Mouse (Mus musculus) spleen, postnatal 10 days (tissue): ENCODE measurements at regions not wholly inside any gene's neighbourhood (a gene's known extent, or its start where the extent isn't known, plus 50 kb on each side); places are given as distances from the start of the nearest gene placed in this dataset.

ENCODE experiments used
- DNase-seq, 2 experiments: peaks; one replicate each; pipeline ENCODE4 v3.0.0; 2021 to 2022; ENCODE audit warnings: low spot score in 2 of 2

DNA sequence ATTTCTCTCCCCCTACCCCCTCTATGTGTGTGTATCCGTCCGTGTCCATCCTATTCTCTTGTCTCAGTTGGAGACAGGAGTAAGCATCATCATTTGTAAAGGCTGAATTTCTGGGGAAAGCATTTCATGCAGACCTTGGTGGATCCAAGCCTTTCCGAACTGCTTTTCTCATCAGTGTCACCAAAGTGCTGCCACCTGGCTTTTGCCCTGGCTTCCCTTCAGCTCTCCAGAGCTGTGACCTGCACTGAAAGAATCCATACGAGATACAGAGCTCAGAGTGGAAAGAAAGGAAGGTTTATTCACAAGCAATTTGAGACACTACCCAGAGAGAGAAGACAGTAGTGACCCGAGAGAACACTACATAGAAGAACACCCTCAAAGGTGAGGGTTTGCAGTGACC is 248.1 kb downstream of the Cxcl12 start:
- DNase-seq: no peak

DNA sequence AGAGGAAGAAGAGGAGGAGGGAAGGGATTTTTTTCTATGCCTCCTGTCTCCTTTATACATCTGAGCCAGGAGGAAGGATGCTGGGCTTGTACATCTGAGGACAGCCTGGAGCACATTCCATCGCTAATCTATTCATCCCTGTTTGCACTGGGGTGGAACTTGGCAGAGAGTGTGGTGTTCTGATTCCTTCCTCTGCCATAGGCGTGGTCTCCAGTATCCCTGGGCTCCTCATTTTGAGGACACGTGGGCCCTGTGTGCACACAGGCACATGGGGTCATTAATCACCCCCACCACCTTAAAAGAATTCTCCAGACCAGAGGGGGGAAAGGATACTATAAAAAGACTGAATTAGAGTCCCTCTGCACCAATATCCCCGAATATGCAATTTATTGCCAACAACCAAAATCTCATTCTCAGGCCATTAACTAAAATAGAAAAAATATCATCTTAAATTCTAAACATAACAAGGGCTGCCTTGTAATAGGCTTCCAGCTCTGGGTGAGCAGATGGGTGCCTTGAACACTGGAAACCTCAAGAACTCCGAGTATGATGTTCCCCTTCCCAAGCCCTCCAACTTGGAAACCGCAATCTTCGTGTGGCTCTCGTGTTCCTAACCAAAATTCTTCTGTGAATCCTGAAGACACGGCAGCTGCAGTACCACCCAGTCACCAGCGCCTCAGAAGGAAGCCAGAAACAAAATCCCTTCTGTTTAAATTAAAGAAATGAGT is 254.7 kb downstream of the Cxcl12 start:
- no peak for DNase-seq

DNA sequence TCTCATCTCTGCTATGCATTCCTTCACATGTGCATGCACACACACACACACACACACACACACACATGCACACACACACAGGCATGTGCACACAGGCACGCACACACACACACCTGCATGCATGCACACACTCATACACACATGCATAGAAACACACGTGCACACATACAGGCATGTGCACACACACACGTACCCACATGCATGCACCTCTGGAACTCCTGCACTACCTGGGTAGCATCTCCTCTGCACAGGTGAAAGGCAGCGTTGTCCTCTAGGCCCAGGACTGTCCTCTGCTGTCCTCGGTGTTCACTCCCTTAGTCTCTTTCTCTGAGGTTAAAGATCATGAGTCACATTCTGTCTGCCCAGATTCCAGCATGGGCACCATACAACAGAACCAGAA is 258.0 kb downstream of the Cxcl12 start:
- no peak for DNase-seq

DNA sequence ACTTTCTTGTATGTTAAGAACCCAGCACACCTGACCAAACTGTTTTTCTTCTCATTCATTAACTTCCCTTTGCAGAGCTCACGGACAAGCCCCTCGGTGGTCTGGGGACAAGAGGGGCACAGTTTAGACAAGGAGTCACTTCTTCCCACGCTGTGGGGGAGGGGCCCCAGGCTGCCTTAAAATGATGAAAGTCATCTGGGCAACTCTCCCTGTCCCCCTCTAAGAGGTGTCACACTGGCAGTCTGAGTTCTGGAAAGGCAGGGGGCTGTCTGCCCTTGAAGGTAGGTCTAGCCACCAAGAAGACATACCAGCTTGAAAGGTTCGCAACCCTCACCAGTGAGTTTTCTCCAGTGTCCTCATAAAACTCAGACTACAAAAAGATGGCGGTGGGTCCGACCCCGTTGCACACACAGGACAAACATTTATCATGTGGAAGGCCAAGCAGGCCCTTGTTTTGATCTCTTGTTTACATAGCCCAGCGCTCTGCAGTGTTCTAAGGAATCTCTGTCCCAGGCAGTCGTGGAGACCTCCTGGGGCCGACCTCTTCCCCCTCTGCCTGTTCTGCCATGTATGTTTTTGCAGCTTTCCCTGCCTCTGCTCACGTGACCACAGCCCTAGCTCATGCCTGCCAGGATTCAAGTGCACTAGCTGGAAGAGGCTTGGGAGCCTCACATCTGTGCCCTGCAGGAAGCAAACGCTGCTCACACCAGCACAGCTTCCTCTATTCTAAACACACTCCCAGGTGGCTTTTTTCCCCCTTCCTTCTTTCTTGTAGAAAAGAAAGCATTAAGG is 259.2 kb downstream of the Cxcl12 start:
- no peak for DNase-seq

DNA sequence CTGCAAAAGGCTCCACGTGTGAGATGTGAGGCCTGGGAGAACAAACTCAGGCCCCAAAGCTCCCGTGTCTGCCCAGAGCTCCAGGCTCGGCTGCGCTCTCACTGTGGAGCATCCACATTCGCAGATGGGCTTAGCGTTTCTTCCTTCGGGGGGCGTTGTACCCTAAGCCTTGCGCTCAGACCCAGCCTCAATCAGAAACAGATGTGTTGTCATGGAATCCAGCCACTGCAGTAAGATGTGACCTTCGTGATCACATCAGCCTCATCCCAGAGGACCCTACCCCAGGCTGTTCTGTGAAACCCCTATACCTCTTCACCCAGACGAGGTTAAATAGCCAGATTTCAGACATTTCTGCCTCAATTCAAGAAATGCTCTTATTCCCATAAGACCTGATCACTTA is 260.1 kb downstream of the Cxcl12 start:
- DNase-seq: no peak

DNA sequence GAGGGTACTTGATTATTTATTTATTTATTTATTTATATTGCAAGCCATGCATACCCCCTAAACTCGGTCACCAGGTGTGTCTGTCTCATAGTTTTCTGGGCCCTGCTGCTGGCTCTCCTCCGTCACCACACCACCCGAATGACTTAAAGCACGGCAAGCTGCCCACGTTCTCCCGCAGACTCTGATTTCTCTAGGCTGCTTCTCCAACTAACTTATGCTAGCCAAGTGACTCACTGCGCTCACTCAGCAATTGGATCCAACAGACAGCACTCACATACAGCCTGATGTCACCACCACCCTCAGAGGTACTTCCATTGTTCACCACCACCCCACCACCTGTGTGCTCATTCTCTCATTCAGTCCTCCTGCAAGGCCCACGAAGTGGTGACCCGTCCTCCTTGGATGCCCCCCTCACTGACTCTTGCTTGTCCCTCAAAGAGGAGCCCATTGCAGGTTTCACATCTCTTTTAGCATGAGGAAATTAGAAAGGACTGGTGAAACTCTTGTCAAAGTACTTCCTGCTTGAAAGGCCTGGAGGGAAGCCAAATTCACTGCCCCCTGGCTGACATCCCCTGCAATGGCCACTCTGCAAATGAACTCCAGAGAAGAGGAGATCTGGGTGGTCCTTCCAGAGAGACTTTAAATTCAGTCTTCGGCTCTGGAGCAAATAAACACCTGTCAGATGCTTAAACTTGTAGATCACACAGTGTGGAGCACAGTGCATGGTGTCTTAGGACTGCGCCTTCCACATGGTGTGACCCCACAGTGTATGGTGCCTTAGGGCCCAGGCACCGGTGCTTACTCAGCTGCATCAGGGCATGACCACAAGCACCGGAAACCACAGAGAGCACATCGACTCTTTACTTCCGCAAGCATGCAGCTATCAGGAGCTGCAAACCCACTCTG is 262.8 kb downstream of the Cxcl12 start:
- DNase-seq: peak; percentile 22 to 68

DNA sequence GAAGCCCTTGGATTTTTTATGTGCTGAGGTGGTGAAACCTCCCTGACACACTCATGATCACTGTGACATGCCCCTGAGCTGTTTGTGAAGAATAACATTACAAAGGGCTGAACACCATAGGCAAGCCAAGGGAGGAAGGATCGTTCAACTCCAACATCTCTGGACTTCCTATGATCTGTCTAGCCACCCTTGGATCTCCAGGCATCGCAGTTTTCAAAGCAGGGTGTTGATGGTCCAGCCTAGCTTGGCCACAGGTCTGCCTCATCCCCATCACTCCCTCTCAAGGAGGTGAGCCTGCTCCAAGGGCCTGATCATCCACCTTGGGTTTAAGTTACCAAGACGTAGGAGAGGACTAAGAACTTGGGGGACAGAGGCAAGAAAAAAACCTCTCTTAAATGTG is 268.5 kb downstream of the Cxcl12 start:
- no peak for DNase-seq

DNA sequence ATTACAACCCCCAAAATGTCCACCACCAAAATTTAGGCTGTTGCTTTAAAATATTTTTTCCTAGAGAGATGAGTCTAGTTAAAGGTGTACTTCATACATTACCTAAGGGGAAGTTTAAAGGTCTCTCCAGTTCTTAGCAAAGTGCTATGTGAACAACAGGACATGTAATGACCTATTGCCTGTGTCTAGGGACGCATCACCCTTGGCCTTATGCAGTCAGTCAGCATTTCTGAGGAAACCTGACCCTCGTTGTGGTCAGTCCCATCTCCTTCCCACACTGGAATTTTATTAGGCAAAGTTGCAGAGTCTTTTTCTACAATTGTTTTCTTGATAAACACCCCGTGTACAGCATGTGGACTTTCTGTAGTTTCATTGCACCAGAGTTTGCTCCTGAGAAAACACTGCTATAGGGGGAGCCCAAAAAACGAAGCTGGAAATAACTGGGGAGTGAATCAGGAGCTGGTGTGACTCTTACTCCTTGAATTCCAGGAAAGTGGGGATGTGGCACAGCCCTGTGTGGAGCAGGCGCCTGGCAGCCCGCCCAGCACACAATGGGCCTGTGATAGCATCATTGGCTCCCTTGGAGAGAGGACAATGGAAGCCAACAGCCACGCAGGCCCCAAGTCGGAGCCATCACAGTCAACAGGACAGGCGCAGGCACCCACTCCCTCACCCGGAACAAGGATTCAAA is 269.2 kb downstream of the Cxcl12 start:
- no peak for DNase-seq

DNA sequence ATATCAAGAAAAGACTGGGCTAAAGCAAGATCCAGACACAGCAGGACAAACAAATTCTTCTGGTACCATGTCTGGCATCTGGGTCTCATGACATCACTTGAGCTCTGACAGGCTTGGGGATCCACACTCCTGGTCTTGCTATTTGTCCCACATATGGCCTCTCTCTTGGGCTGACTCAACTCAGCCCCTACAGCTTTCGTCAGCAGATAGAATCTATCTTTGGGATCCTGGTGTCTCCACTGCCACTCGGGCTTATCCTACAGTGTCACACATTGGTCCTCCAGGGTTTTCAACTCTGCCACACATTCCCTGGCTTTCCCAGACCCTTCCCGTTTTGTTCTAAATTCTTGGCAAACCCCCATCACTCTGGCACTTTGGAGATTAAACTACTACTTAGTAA is 280.3 kb downstream of the Cxcl12 start:
- no peak for DNase-seq

DNA sequence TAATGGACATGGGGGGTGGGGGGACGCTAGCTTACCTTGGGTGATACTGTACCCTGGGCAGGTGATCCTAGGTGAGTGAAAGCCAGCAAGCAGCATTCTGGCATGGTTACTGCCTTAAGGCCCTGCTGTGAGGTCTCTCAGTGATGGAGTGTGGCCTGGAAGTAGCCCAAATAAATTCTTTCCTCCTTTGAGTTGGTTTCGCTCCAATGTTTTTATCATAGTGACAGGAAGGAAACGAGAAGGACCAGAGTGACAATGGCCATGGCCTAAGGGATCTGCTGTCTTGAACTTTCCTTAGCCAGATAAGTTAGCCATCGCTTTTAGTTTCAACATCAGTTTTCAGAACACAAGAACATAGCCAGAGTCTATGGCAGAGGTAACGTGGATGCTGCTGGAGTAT is 282.7 kb downstream of the Cxcl12 start:
- no peak for DNase-seq

DNA sequence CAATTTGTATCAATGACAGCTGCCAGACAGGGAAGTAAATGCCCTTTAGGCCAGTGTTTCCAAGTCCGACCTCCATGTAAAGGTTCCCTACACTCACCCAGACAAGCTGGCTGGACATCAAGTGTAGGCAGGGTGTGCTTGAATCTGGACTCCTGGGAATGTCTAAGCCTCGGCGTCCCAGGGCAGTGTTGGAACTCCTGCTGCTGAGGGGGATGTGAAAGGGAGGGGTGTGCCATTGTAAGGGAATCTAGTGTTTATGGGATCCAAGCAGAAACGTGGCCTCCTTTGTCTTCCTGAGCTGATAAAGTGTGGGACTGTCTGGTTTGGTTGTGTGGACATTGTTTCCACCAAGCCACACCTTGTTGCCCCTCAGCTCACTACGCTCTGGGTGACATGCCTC is 291.9 kb downstream of the Cxcl12 start:
- no peak for DNase-seq

DNA sequence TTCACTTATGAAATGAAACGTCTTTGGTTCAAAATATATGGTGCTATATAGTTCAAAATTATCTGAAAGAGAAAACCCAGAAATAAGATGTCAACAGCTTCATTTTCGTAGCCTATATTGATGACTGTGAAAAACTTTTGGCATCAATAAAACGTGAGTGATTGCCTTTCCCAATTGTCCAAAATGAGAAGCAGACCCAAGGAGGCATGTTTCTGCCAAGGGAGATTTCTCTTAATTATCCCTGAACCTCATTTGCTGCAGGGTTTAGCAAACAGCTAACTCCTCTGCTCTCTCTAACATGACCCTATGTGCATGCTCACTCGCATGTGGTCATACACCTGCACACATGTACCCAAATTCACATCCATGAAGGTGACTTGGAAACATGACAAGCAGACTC is 296.8 kb downstream of the Cxcl12 start:
- no peak for DNase-seq

DNA sequence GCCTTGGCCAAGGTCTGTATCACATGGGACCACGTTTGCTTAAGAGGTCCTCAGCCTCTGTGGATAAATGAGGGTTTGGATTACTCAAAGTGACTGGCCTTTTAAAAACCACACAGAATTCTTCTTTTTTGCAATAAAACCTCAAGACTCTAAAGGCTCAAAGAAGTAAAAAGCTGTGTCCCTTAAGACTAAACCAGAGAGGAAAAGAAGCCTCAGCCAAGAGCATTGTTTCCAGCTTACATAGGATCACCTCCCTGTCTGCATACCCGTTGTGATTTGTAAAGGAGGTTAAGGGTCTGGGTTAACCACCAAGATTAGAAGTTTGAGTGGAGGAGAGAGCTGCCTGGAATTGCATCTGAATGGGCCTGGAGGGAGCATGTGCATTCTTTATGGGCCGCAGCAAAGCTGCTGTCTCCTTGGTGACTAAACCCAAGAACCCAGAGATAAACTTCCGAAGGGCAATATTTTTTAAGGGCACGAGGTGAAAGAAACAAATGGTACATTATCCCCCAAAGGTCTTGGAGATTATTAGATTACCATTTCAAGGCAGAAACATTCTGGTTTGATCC is 297.4 kb downstream of the Cxcl12 start:
- no peak for DNase-seq

DNA sequence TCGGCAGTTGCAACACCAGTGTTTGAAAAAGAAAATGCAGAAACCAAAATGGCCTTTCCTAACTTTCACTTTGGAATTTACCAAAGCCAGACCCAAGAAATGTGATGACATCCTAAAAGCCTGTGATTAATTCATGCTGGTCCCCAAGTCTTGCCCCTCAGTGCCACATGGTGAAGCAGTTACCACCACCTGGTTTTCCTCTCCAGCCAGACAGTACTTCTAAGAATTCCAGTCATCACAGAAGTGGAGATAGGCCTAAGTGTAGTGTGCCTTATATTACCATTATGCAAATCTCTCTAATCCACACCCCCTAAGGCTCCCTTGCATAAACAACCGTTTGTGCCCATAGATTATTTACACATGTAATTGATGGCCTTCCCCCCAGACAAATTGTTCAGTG is 311.0 kb downstream of the Cxcl12 start:
- no peak for DNase-seq

DNA sequence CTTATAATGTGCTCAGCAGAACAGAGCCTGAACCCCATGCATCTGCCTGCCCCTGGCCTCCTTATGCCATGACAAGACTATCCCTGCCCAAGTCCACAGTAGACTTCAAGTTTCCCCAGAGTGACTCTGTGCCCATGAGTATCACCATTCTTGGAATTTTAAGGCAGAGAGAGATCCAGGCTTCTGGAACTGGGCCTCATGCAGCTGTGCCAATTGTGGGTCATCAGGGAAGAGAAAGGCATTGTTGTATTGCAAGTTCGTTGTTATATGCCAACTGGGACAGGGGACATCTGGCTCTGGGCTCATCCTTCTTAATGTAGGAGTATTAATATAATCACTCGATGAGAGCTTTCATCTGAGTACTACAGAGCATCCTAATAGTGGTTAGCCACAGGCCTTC is 312.1 kb downstream of the Cxcl12 start:
- DNase-seq: no peak

DNA sequence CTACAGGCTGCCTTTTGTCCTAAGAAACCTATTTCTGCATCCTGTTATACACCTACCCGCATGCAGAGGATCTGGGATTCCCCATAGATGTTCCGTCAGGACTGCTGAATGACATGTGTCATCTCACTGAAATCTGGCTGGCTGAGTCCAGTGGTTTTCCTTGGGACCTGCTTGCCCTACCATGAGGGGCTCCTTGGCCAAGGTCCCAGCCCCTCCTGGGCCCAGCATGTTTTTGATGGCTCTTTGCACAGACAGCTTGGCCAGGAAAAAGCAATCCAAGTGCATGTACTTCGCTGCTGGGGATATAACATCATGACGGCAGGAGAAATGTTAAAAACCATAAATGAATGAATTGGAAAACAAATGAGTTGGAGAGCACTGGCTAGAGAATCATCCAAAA is 320.8 kb downstream of the Cxcl12 start:
- DNase-seq: no peak

DNA sequence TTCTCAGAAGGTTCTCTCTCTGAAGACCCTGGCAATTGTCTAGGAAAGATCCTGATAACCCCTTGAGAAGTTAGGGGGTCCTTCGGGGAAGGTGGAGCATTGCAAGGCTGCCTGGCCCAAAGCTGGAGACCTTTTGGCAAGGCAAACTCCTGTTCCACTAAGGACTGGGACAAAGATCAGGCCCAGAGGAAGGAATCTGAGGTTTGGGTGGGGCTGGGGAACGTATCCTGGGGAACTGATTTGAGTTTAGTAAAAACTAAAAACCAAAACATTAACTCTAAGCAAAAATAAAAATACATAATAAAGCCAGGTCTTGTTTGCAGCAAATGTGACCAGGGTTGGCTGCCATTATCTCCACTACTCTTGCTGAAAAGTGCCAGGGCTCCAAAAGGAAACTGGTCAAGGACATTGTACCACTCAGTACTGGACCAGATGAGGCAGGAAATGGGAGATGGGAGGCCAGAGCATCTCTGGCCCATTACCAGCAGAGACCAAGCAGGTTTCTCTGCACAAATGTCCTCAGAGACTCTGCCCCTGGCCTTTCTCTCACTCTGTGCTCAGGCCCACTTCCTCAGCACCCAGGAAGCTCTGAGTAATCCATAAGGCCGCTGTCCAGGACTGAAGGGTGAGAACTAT is 321.5 kb downstream of the Cxcl12 start:
- no peak for DNase-seq

DNA sequence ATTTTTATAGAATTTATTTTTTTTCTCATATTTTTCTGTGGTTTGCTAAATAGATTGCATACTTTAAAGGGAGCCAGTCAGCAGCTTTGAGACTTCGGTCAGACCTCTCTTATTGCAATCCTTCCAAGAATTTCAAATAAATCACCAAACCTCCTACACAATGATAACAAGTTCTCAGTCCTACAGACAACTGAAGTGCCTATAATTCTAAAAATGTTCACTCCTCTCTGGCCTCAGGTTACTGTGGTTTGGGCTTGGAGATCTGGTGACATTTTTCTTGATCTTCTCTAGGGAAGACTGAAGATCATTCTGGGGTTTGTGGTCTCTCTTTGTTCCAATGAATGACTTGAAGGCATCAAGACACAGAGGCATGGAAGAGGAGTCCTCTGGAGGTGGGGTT is 326.6 kb downstream of the Cxcl12 start:
- DNase-seq: no peak

DNA sequence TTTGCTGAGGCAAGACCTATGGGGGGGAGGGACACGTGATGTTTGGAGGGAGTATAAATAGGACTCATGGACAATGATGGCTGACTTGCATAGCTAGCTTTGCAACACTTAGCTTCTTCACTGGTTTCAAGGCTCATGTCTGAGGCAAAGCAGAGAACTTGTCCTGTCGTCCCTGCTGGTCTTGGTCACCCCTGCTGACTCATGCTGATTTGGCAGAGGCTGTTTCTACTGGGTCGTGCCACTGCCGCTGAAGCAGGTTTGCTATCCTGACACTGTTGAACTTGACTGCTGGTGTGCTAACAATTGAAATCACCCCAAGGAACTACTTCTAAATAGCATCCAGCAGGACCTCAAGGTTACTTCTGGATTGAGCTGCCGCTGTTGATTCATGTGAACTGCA is 329.0 kb downstream of the Cxcl12 start:
- no peak for DNase-seq

DNA sequence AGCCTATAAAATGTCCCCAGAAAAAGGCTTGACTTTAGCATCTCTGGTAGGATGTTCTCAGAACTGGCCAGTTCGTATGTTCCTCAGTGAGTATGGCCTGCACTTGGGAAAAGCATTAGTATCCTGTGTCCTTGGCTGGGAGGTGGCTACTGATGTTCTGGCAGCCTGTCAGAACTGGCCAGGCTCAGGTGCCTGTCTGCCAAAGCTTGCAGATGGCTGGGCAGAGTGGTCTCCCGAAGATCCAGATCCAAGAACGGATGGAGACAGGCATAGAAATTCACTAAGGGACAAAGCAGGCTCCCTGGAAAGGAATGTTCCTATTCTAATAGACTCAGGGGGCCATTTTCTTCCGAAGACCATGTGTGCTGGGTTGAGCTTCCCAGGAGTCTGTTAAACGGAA is 329.6 kb downstream of the Cxcl12 start:
- DNase-seq: no peak

DNA sequence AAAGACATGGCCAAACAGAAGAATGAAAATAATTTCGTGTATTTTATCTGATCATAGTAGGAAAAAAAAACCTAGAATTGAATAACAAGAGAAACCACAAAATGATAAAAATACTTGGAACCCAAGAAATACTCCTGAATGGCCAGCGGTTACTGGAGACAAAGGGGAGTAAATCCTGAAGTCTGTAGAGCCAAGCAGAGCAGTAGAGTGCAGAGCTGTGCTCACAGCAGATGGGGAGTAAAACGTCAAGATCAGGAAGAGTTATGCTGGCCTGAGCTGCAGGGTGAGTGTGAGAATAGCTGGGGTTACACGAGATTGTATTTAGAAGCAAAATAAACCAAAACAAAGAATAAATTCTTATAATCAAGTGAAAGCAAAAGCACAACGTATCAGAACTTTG is 334.0 kb downstream of the Cxcl12 start:
- DNase-seq: no peak
